In the genomic region with DNA sequence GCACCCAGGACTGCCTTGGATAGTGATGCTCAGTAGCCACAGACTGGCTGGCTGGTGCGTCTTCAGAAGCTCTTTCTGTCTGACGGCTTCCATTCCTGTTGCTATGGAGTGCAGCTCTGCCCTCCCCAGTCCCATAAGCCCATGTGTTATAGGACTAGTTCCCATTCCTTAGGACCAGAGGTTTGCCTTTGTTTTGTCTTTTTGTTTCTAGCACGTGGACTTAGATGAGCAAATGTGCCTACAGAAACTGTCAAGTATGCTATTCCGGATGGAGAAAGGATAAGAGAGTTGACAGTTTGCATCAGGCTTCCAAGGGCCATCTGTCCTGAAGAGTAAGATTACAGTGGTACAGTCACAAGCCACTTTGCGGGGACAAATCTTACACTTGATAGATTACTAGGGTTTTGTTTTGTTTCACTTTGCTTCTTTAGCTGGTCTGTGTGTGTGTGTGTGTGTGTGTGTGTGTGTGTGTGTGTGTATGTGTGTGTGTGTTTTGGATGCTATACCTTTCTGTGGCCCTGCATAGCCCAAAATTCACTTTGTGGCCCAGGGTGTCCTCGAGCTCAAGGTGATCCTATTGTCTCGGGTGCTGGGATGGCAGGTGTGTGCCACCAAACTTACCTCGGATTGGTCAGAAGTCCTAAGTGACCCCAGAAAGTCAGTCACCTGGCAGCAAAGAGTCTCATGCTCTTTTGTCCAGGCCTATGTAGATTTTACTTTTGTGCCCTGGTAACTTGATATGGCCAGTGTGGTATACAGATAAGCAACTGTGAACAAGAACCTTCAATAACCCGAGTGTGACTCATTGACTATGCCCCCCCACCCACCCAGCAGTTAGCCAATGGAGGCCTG, we compare ENCODE assay signal across 11 mouse cellular contexts. TPM values are rescaled to one million over a fixed set of nuclear protein-coding genes. Genes with fewer than 3 reads are reported as not detected.
A peak's percentile ranks its signal among the peaks of the same experiment; 100 is the strongest.
DNase-seq lines count a peak whose midpoint lies in the region; ATAC-seq and TF ChIP-seq lines count a peak whose summit lies in the region.
"Had no signal": no experiment of that assay in that cellular context is flagged by ENCODE, and none has a peak within 500 bp of the region (broad histone marks: within the 10 kb centered on the region; RNA-seq: fewer than 3 reads in every experiment).

No protein-coding gene starts in this region.

- H3K9ac ChIP-seq in hindbrain, embryonic 12.5 days, result no peak overlapping the region
- H3K9ac ChIP-seq in hindbrain, postnatal 0 days (replicated peaks; ENCODE audit: low read length), result no peak overlapping the region
- H3K9ac ChIP-seq in lung, embryonic 15.5 days, result no peak overlapping the region

- ATAC-seq in hindbrain, embryonic 12.5 days (ENCODE audit: low FRiP score), result no peak
- no peak for ATAC-seq in hindbrain, postnatal 0 days
- no peak for ATAC-seq in lung, embryonic 15.5 days (ENCODE audit: borderline replicate concordance, extremely low read depth, low FRiP score, low TSS enrichment)

- no peak for DNase-seq in hindbrain, postnatal 0 days (ENCODE audit: low spot score)
- no peak for DNase-seq in lung, adult 18-20 months
- DNase-seq in embryonic facial prominence, embryonic 10.5 days (ENCODE audit: low spot score), result no peak
- no peak for DNase-seq in cerebellum, postnatal 25 days
- DNase-seq: kidney, adult 11 months; right cerebral cortex, postnatal 25 days had no signal

- H3K36me3 ChIP-seq in hindbrain, embryonic 12.5 days, result no peaks in the 10 kb centered on the region
- H3K36me3 ChIP-seq in hindbrain, postnatal 0 days (ENCODE audit: insufficient read depth, low read length), result no peaks in the 10 kb centered on the region
- no peaks in the 10 kb centered on the region for H3K36me3 ChIP-seq in lung, embryonic 15.5 days
- H3K36me3 ChIP-seq in E14TG2a.4 (ENCODE audit: insufficient read depth, low read length), result no peaks in the 10 kb centered on the region
- H3K36me3 ChIP-seq in embryonic facial prominence, embryonic 10.5 days (replicated peaks), result no peaks in the 10 kb centered on the region
- H3K36me3 ChIP-seq: embryonic facial prominence, embryonic 15.5 days had no signal

- no peak for TF ChIP-seq CTCF in hindbrain, postnatal 0 days (IDR thresholded peaks at IDR 0.05; ENCODE audit: low read depth)
- no peak for TF ChIP-seq CTCF in E14TG2a.4 (conservative IDR thresholded peaks at IDR 0.05; ENCODE audit: low read length)

- H3K27ac ChIP-seq in hindbrain, embryonic 12.5 days, result no peak overlapping the region
- no peak overlapping the region for H3K27ac ChIP-seq in hindbrain, postnatal 0 days
- H3K27ac ChIP-seq in lung, embryonic 15.5 days, result no peak overlapping the region
- no peak overlapping the region for H3K27ac ChIP-seq in embryonic facial prominence, embryonic 10.5 days (replicated peaks)
- H3K27ac ChIP-seq: embryonic facial prominence, embryonic 15.5 days had no signal

- H3K27me3 ChIP-seq in hindbrain, embryonic 12.5 days, result peaks cover 10% of the 10 kb centered on the region; the same call in 1 of the 2 replicates
- no peaks in the 10 kb centered on the region for H3K27me3 ChIP-seq in hindbrain, postnatal 0 days (ENCODE audit: insufficient read depth, low read length)
- no peaks in the 10 kb centered on the region; the same call in 1 of the 2 replicates for H3K27me3 ChIP-seq in lung, embryonic 15.5 days
- no peaks in the 10 kb centered on the region for H3K27me3 ChIP-seq in E14TG2a.4 (ENCODE audit: insufficient read depth, low read length)
- peaks cover 24% of the 10 kb centered on the region for H3K27me3 ChIP-seq in embryonic facial prominence, embryonic 10.5 days (replicated peaks; ENCODE audit: low read depth, poor library complexity, severe bottlenecking)
- H3K27me3 ChIP-seq: Patski had no signal

- 0 out of 2 replicates have a peak overlapping the region, but pooled peaks have one; percentile 83 for H3K4me2 ChIP-seq in hindbrain, embryonic 12.5 days (replicated peaks)
- H3K4me2 ChIP-seq in hindbrain, postnatal 0 days (ENCODE audit: low read depth, low read length), result no peak overlapping the region
- peak overlapping the region; percentile 86; the same call in 1 of the 2 replicates for H3K4me2 ChIP-seq in lung, embryonic 15.5 days

- H3K4me1 ChIP-seq in hindbrain, embryonic 12.5 days, result peaks cover 13% of the 10 kb centered on the region
- no peaks in the 10 kb centered on the region for H3K4me1 ChIP-seq in hindbrain, postnatal 0 days (ENCODE audit: insufficient read depth, low read length)
- peaks cover 9% of the 10 kb centered on the region for H3K4me1 ChIP-seq in lung, embryonic 15.5 days
- peaks cover 53% of the 10 kb centered on the region for H3K4me1 ChIP-seq in E14TG2a.4 (replicated peaks; ENCODE audit: low read depth, low read length)
- H3K4me1 ChIP-seq in embryonic facial prominence, embryonic 10.5 days, result peaks cover 25% of the 10 kb centered on the region

- WGBS in hindbrain, embryonic 12.5 days, result 72% methylated on average over 9 of the region's 9 CpGs
- 71% methylated on average over 9 of the region's 9 CpGs for WGBS in hindbrain, postnatal 0 days
- WGBS in lung, embryonic 15.5 days, result 68% methylated on average over 9 of the region's 9 CpGs
- WGBS in embryonic facial prominence, embryonic 10.5 days, result 72% methylated on average over 9 of the region's 9 CpGs

- H3K9me3 ChIP-seq in hindbrain, embryonic 12.5 days (replicated peaks), result no peaks in the 10 kb centered on the region
- H3K9me3 ChIP-seq in hindbrain, postnatal 0 days (ENCODE audit: low read length), result no peaks in the 10 kb centered on the region
- no peaks in the 10 kb centered on the region for H3K9me3 ChIP-seq in lung, embryonic 15.5 days
- H3K9me3 ChIP-seq in E14TG2a.4 (ENCODE audit: low read length), result no peaks in the 10 kb centered on the region
- no peaks in the 10 kb centered on the region for H3K9me3 ChIP-seq in embryonic facial prominence, embryonic 10.5 days
- H3K9me3 ChIP-seq: embryonic facial prominence, embryonic 15.5 days had no signal

- no peak overlapping the region for H3K4me3 ChIP-seq in hindbrain, embryonic 12.5 days
- H3K4me3 ChIP-seq in hindbrain, postnatal 0 days (ENCODE audit: low read length), result no peak overlapping the region
- no peak overlapping the region for H3K4me3 ChIP-seq in lung, embryonic 15.5 days
- peak overlapping the region; percentile 84; the same call in 1 of the 2 replicates for H3K4me3 ChIP-seq in E14TG2a.4 (replicated peaks; ENCODE audit: low read length)
- H3K4me3 ChIP-seq in embryonic facial prominence, embryonic 10.5 days, result peak overlapping the region; percentile 75; the same call in 1 of the 2 replicates

RNA-seq across cellular contexts. Expression of a gene that starts 1.0 kb away (rescaled TPM):
- polyA plus RNA-seq in hindbrain, embryonic 12.5 days (2016; fragmentation: Nextera tagmentation; extraction: Ambion mirVana), result 2.4 and 3.5 TPM in 2 replicates
- 1.0 and 1.5 TPM in 2 replicates for total RNA-seq in hindbrain, postnatal 0 days (2014; rRNA removed)
- polyA plus RNA-seq in hindbrain, postnatal 0 days (2015; fragmentation: Nextera tagmentation; extraction: Ambion mirVana), result 1.9 and 2.0 TPM in 2 replicates
- polyA plus RNA-seq in lung, embryonic 15.5 days (2015; fragmentation: Nextera tagmentation; extraction: Ambion mirVana), result 2.6 and 2.8 TPM in 2 replicates
- 1.4 and 1.6 TPM in 2 replicates for polyA plus RNA-seq in embryonic facial prominence, embryonic 10.5 days (2016; fragmentation: Nextera tagmentation; extraction: Ambion mirVana)

Comparison
In these comparisons a context has a peak if more than half of its experiments do, and no peak if none do; other contexts are left out.
1. H3K4me3 ChIP-seq: peak in E14TG2a.4 (single experiment) and embryonic facial prominence, embryonic 10.5 days (single experiment); none in hindbrain, embryonic 12.5 days (single experiment), hindbrain, postnatal 0 days (single experiment) and lung, embryonic 15.5 days (single experiment).